ENCODE assay signal across 10 mouse cellular contexts in the genomic region with DNA sequence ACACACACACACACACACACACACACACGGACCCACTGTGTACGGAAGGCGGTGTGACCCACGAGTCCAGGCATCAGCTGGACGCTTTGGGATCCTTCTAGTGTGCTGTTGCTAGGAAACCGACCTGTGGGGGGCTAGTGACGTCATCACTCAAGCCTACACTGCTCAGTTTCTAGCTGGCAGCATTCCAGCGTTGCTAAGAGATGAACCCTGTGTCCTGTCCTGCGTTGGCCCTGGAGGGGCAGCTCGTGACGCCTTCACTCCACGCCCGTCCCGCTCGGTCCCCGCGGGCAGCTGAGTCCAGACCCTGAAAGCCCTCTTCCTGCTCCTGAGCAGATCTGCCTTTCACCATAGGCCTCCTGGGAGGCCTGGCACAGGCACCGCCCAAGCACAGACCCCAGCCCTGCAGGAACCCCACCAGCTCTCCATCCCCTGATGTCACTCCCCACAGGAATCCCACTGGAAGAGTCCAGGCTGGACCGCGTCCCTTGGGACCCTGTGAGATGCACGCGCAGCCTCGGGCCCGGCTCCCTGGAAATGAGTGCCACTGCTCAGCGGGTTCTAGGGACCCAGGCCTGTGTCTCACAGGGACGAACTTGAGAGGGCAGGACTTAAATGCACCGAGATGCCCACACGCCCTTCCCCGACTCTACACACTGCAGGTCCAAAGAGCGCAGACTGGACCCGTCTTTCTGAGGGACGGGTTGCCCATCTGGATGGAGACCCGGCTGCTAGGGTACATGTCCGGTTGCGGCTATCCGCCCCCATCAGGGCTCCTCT. TPM values are rescaled to one million over a fixed set of nuclear protein-coding genes. Genes with fewer than 3 reads are reported as not detected.
DNase-seq lines count a peak whose midpoint lies in the region; ATAC-seq lines count a peak whose summit lies in the region.
"Had no signal": no experiment of that assay in that cellular context is flagged by ENCODE, and none has a peak within 500 bp of the region (broad histone marks: within the 10 kb centered on the region; RNA-seq: fewer than 3 reads in every experiment).

No protein-coding gene starts in this region.

- H3K4me2 ChIP-seq in liver, embryonic 11.5 days, result peak overlapping the region; percentile 49
- peak overlapping the region; percentile 60 for H3K4me2 ChIP-seq in heart, embryonic 15.5 days
- H3K4me2 ChIP-seq in stomach, embryonic 16.5 days (ENCODE audit: low read depth, low read length), result peak overlapping the region; percentile 41

- peak; percentile 30 for ATAC-seq in liver, embryonic 11.5 days (replicated peaks; ENCODE audit: low FRiP score)
- peak; percentile 36 for ATAC-seq in heart, embryonic 15.5 days (replicated peaks; ENCODE audit: insufficient number of reproducible peaks, insufficient read depth, low FRiP score, low read depth)
- peak; percentile 24 for ATAC-seq in megakaryocyte progenitor cell, adult 5-6 weeks (replicated peaks; ENCODE audit: poor library complexity)
- peak; percentile 49; the same call in 1 of the 2 replicates for ATAC-seq in stomach, embryonic 16.5 days (ENCODE audit: insufficient read depth, low FRiP score)
- ATAC-seq: Patski had no signal

- 21% methylated on average over 36 of the region's 36 CpGs for WGBS in liver, embryonic 11.5 days
- WGBS in heart, embryonic 15.5 days, result 23% methylated on average over 36 of the region's 36 CpGs
- 21% methylated on average over 36 of the region's 36 CpGs for WGBS in stomach, embryonic 16.5 days

- no peak for DNase-seq in liver, embryonic 11.5 days (ENCODE audit: low spot score)
- no peak for DNase-seq in liver
- peak; percentile 63 for DNase-seq in embryo, embryonic 11 days
- peak; percentile 60 to 64 for DNase-seq in layer of hippocampus, postnatal 36 days
- DNase-seq in spleen, postnatal 14 days (ENCODE audit: low spot score in 2 of 2), result no peak

- no peak overlapping the region for H3K27ac ChIP-seq in liver, embryonic 11.5 days (ENCODE audit: low read depth, low read length)
- H3K27ac ChIP-seq in heart, embryonic 15.5 days, result no peak overlapping the region
- no peak overlapping the region for H3K27ac ChIP-seq in stomach, embryonic 16.5 days (ENCODE audit: low read length)

- H3K4me3 ChIP-seq in liver, embryonic 11.5 days (ENCODE audit: low read depth, low read length), result peak overlapping the region; percentile 15; the same call in 1 of the 2 replicates
- H3K4me3 ChIP-seq in heart, embryonic 15.5 days, result peak overlapping the region; percentile 35
- peak overlapping the region; percentile 16 for H3K4me3 ChIP-seq in stomach, embryonic 16.5 days (replicated peaks; ENCODE audit: low read length)

- peaks cover 30% of the 10 kb centered on the region for H3K9me3 ChIP-seq in liver, embryonic 11.5 days (ENCODE audit: control insufficient read depth, low read length)
- peaks cover 27% of the 10 kb centered on the region for H3K9me3 ChIP-seq in heart, embryonic 15.5 days (replicated peaks)
- H3K9me3 ChIP-seq in stomach, embryonic 16.5 days (replicated peaks; ENCODE audit: control insufficient read depth, low read length), result peaks cover 53% of the 10 kb centered on the region

- peaks cover 19% of the 10 kb centered on the region; the same call in 1 of the 2 replicates for H3K36me3 ChIP-seq in liver, embryonic 11.5 days (ENCODE audit: control insufficient read depth, insufficient read depth, low read length)
- H3K36me3 ChIP-seq in heart, embryonic 15.5 days, result peaks cover 8% of the 10 kb centered on the region; the same call in 1 of the 2 replicates
- peaks cover 15% of the 10 kb centered on the region; the same call in 1 of the 2 replicates for H3K36me3 ChIP-seq in stomach, embryonic 16.5 days (ENCODE audit: control insufficient read depth, insufficient read depth, low read length)

- H3K27me3 ChIP-seq in liver, embryonic 11.5 days (replicated peaks; ENCODE audit: control insufficient read depth, insufficient read depth, low read length), result peaks cover 3% of the 10 kb centered on the region
- H3K27me3 ChIP-seq in heart, embryonic 15.5 days, result peaks cover 8% of the 10 kb centered on the region
- H3K27me3 ChIP-seq in stomach, embryonic 16.5 days (ENCODE audit: control insufficient read depth, insufficient read depth, low read length), result no peaks in the 10 kb centered on the region
- H3K27me3 ChIP-seq: Patski had no signal

- H3K9ac ChIP-seq in liver, embryonic 11.5 days (ENCODE audit: low read depth, low read length), result no peak overlapping the region
- H3K9ac ChIP-seq in heart, embryonic 15.5 days, result no peak overlapping the region
- H3K9ac ChIP-seq in stomach, embryonic 16.5 days (ENCODE audit: low read length), result no peak overlapping the region

- H3K4me1 ChIP-seq in liver, embryonic 11.5 days (replicated peaks; ENCODE audit: control insufficient read depth, insufficient read depth, low read length), result no peaks in the 10 kb centered on the region
- H3K4me1 ChIP-seq in heart, embryonic 15.5 days (replicated peaks), result peaks cover 5% of the 10 kb centered on the region; the same call in 1 of the 2 replicates
- H3K4me1 ChIP-seq in stomach, embryonic 16.5 days (ENCODE audit: control insufficient read depth, insufficient read depth, low read length), result no peaks in the 10 kb centered on the region

RNA-seq across cellular contexts. Expression of gene Gm10775, which starts 1.0 kb away (rescaled TPM):
- polyA plus RNA-seq in liver, embryonic 11.5 days (2014; fragmentation: Nextera tagmentation; extraction: Ambion mirVana), result not detected in 2 replicates
- polyA plus RNA-seq in heart, embryonic 15.5 days (2015; fragmentation: Nextera tagmentation; extraction: Ambion mirVana), result not detected in 2 replicates
- total RNA-seq in layer of hippocampus, postnatal 36 days (2021), result under 1 TPM in 1 of 2 experiments, not detected in 1; 0.30 TPM
- total RNA-seq in megakaryocyte progenitor cell, adult 5-6 weeks (2015), result not detected in 2 replicates
- total RNA-seq in megakaryocyte progenitor cell, adult 5-6 weeks (2017), result not detected in 2 replicates
- not detected in 2 replicates for polyA plus RNA-seq in stomach, embryonic 16.5 days (2015; fragmentation: Nextera tagmentation; extraction: Ambion mirVana)
- total RNA-seq: liver, adult 2 months had no signal
- polyA plus RNA-seq: liver, adult 2 months; Patski had no signal

RNA-seq across cellular contexts. Expression of gene Zfp369, which starts 20.2 kb away (rescaled TPM):
- 11.3 and 11.4 TPM in 2 replicates for polyA plus RNA-seq in liver, embryonic 11.5 days (2014; fragmentation: Nextera tagmentation; extraction: Ambion mirVana)
- 8.5 and 9.0 TPM in 2 replicates for polyA plus RNA-seq in heart, embryonic 15.5 days (2015; fragmentation: Nextera tagmentation; extraction: Ambion mirVana)
- 10 to 100 TPM; 71.2 to 82.8 TPM for total RNA-seq in layer of hippocampus, postnatal 36 days (2021)
- 29.4 and 32.7 TPM in 2 replicates for total RNA-seq in megakaryocyte progenitor cell, adult 5-6 weeks (2015)
- 45.5 and 53.2 TPM in 2 replicates for total RNA-seq in megakaryocyte progenitor cell, adult 5-6 weeks (2017)
- 10.7 and 12.1 TPM in 2 replicates for polyA plus RNA-seq in stomach, embryonic 16.5 days (2015; fragmentation: Nextera tagmentation; extraction: Ambion mirVana)

RNA-seq across cellular contexts. Expression of gene Nlrp4f, which starts 52.6 kb away (rescaled TPM):
- polyA plus RNA-seq in liver, embryonic 11.5 days (2014; fragmentation: Nextera tagmentation; extraction: Ambion mirVana), result not detected in 2 replicates
- not detected in 2 replicates for polyA plus RNA-seq in heart, embryonic 15.5 days (2015; fragmentation: Nextera tagmentation; extraction: Ambion mirVana)
- total RNA-seq in layer of hippocampus, postnatal 36 days (2021), result not detected
- 0.10 TPM in 1 of 2 replicates, not detected in the other for total RNA-seq in megakaryocyte progenitor cell, adult 5-6 weeks (2015)
- total RNA-seq in megakaryocyte progenitor cell, adult 5-6 weeks (2017), result not detected in 2 replicates
- not detected in 2 replicates for polyA plus RNA-seq in stomach, embryonic 16.5 days (2015; fragmentation: Nextera tagmentation; extraction: Ambion mirVana)
- total RNA-seq: liver, adult 2 months had no signal
- polyA plus RNA-seq: liver, adult 2 months; Patski had no signal

Comparison
In these comparisons a context has a peak if more than half of its experiments do, and no peak if none do; other contexts are left out.
1. DNase-seq: peak in embryo, embryonic 11 days (single experiment) and layer of hippocampus, postnatal 36 days (2 of 2); none in liver, embryonic 11.5 days (single experiment), liver (single experiment) and spleen, postnatal 14 days (0 of 2).
2. Peak in every context shown above with its lines, with median percentiles within 50 percentile points of each other: ATAC-seq, H3K4me2 ChIP-seq and H3K4me3 ChIP-seq.